Mouse (Mus musculus): ENCODE data around the gene Cfap43. TPM values are rescaled to one million over a fixed set of nuclear protein-coding genes. Genes with fewer than 3 reads are reported as not detected.

Cfap43 gene
- polyA plus RNA-seq, 1 experiment from 2014 or later: 1.7 TPM

Small RNAs within 50 kb of the gene (microRNA-seq; reads per million reads assigned to microRNA genes)
- gene Gm22240 (not detected), gene Mir8090 (not detected)

Other genes with a start within 250 kb of the Cfap43 start
- 0.66 and 1.2 TPM in 2 replicates for gene Col17a1, start 227.2 kb downstream of the Cfap43 start, polyA plus RNA-seq (2016; fragmentation: Nextera tagmentation; extraction: Ambion mirVana)
- 249 and 263 TPM in 2 replicates for gene Sfr1, start 187.6 kb downstream of the Cfap43 start, polyA plus RNA-seq (2016; fragmentation: Nextera tagmentation; extraction: Ambion mirVana)
- gene Gsto1, start 64.3 kb downstream of the Cfap43 start, polyA plus RNA-seq (2016; fragmentation: Nextera tagmentation; extraction: Ambion mirVana): 102 and 106 TPM in 2 replicates
- gene Gsto2, start 53.8 kb downstream of the Cfap43 start, polyA plus RNA-seq (2016; fragmentation: Nextera tagmentation; extraction: Ambion mirVana): 0.96 and 1.3 TPM in 2 replicates
- gene Itprip, start within 50 bp of the Cfap43 start, polyA plus RNA-seq (2016; fragmentation: Nextera tagmentation; extraction: Ambion mirVana): 16.1 and 16.6 TPM in 2 replicates
- gene Cfap58, start 18.4 kb upstream of the Cfap43 start, polyA plus RNA-seq (2016; fragmentation: Nextera tagmentation; extraction: Ambion mirVana): 0.30 and 0.72 TPM in 2 replicates

Data from hindbrain, embryonic 12.5 days (tissue).